Mouse (Mus musculus) heart, adult 2 months (tissue): ENCODE results near the gene Rufy4.

Experiments
- CTCF ChIP-seq: fragments of 200-600 bp; IDR thresholded peaks from 2 replicates; pipeline ENCODE4 v1.8.1; 2022; ENCODE audit warnings: antibody characterized with exemption, mild to moderate bottlenecking, moderate library complexity
- EP300 ChIP-seq: fragments of 200-500 bp; IDR thresholded peaks from 2 replicates; pipeline ENCODE4 v1.6.1; 2011; ENCODE audit warnings: low read depth, low read length, control low read depth; ENCODE audit not compliant: insufficient read depth
- POLR2A ChIP-seq: fragments of 200-500 bp; IDR thresholded peaks from 2 replicates; pipeline ENCODE4 v1.6.1; 2011; ENCODE audit warnings: mild to moderate bottlenecking, low read depth, low read length, control low read depth; ENCODE audit not compliant: insufficient read depth

- TF ChIP-seq CTCF (no peak), POLR2A (no peak), EP300 (peak; percentile 56; the same call in 1 of the 2 replicates)
Observed at GRCm38 (mm10) chr1:74095728-74096127, 29.6 kb upstream of the Rufy4 start.
